Mouse (Mus musculus) gastrocnemius, postnatal 36 days (tissue): Measurements from ENCODE around the gene Emid1. TPM values are rescaled to one million over a fixed set of nuclear protein-coding genes. Genes with fewer than 3 reads are reported as not detected.

Experiments
- DNase-seq, 2 experiments: peaks; one replicate each; pipeline ENCODE4 v3.0.0; 2022
- intact Hi-C: fragments of 180-260 bp; cut with DNase I; formaldehyde crosslinking; loops from one replicate; pipeline ENCODE4 v1.15.1; 2025
- total RNA-seq, 2 experiments: library from RNA; stranded (reverse); gene quantifications; 2 replicates each; pipeline ENCODE4 v1.2.3; 2021

Gene Emid1
- total RNA-seq, 2 experiments from 2014 or later: 11.7 to 17.6 TPM

GRCm38 (mm10) chr11:5165471-5165916 is 13.4 kb upstream of the Emid1 start:
- peak; percentile 44 to 45 for DNase-seq
- intact Hi-C loops: no loop called here

- intact Hi-C loops: loop anchor here (5.0 kb wide), 1 partner anchor 47 kb away; no protein-coding TSS in a partner anchor
- no peak for DNase-seq
These were observed 12.3 kb upstream of the Emid1 start for GRCm38 (mm10) chr11:5164310-5164709.

GRCm38 (mm10) chr11:5163421-5163820 is 11.4 kb upstream of the Emid1 start:
- intact Hi-C loops: loop anchor here (5.0 kb wide), 1 partner anchor 46 kb away; no protein-coding TSS in a partner anchor
- no peak for DNase-seq

GRCm38 (mm10) chr11:5160722-5161485 is 8.8 kb upstream of the Emid1 start:
- peak in 1 of 2 experiments; percentile 13 for DNase-seq
- intact Hi-C loops: loop anchor here (5.0 kb wide), 1 partner anchor 44 kb away; no protein-coding TSS in a partner anchor

- intact Hi-C loops: no loop called here
- DNase-seq: no peak
These were observed 6.0 kb upstream of the Emid1 start for GRCm38 (mm10) chr11:5158056-5158455.

- DNase-seq: no peak
- intact Hi-C loops: no loop called here
These were observed 3.1 kb upstream of the Emid1 start for GRCm38 (mm10) chr11:5154961-5155805.

- intact Hi-C loops: no loop called here
- no peak for DNase-seq
These were observed 818 bp downstream of the Emid1 start for GRCm38 (mm10) chr11:5151247-5151630.

- intact Hi-C loops: no loop called here
- no peak for DNase-seq
These were observed 1.4 kb downstream of the Emid1 start for GRCm38 (mm10) chr11:5150416-5151246.

- DNase-seq: no peak
- intact Hi-C loops: no loop called here
These were observed 2.1 kb downstream of the Emid1 start for GRCm38 (mm10) chr11:5149955-5150354.

- intact Hi-C loops: no loop called here
- no peak for DNase-seq
These were observed 2.8 kb downstream of the Emid1 start for GRCm38 (mm10) chr11:5149249-5149648.

GRCm38 (mm10) chr11:5145600-5145999 is 6.5 kb downstream of the Emid1 start:
- no peak for DNase-seq
- intact Hi-C loops: no loop called here

- DNase-seq: no peak
- intact Hi-C loops: no loop called here
These were observed 10.1 kb downstream of the Emid1 start for GRCm38 (mm10) chr11:5141965-5142364.

- DNase-seq: no peak
- intact Hi-C loops: no loop called here
These were observed 10.8 kb downstream of the Emid1 start for GRCm38 (mm10) chr11:5141252-5141651.

- intact Hi-C loops: no loop called here
- peak; percentile 58 to 72 for DNase-seq
These were observed 11.4 kb downstream of the Emid1 start for GRCm38 (mm10) chr11:5140619-5141018.

GRCm38 (mm10) chr11:5139372-5139771 is 12.7 kb downstream of the Emid1 start:
- DNase-seq: no peak
- intact Hi-C loops: no loop called here

- intact Hi-C loops: no loop called here
- no peak for DNase-seq
These were observed 13.4 kb downstream of the Emid1 start for GRCm38 (mm10) chr11:5138642-5139041.

- DNase-seq: peak; percentile 37 to 39
- intact Hi-C loops: no loop called here
These were observed 16.1 kb downstream of the Emid1 start for GRCm38 (mm10) chr11:5135914-5136313.

- intact Hi-C loops: no loop called here
These were observed 19.3 kb downstream of the Emid1 start for GRCm38 (mm10) chr11:5132751-5133150.

GRCm38 (mm10) chr11:5130111-5130665 is 21.9 kb downstream of the Emid1 start:
- DNase-seq: no peak
- intact Hi-C loops: no loop called here

More at GRCm38 (mm10) chr11:5132751-5133150, 19.3 kb downstream of the Emid1 start:
- no peak for DNase-seq

- intact Hi-C loops: no loop called here
- DNase-seq: no peak
These were observed 23.0 kb downstream of the Emid1 start for GRCm38 (mm10) chr11:5129035-5129480.
